Mouse (Mus musculus) adrenal gland, adult 8-10 months (tissue): ENCODE measurements around the gene Sept11. TPM values are rescaled to one million over a fixed set of nuclear protein-coding genes. Genes with fewer than 3 reads are reported as not detected.

Experiments
- DNase-seq: peaks from one replicate; pipeline ENCODE4 v3.0.0; 2022
- total RNA-seq, 4 experiments: library from RNA; stranded (reverse); gene quantifications; 2 replicates each; pipeline ENCODE4 v1.2.4; 2022

Sept11 gene
- total RNA-seq, 4 experiments from 2014 or later, result 40.3 to 44.5 (median 42.4) TPM

GRCm38 (mm10) chr5:93097204-93097906, 4.1 kb downstream of the Sept11 start:
- no peak for DNase-seq

GRCm38 (mm10) chr5:93098219-93098618, 5.0 kb downstream of the Sept11 start:
- no peak for DNase-seq

- DNase-seq, result no peak
These were observed 5.6 kb downstream of the Sept11 start for GRCm38 (mm10) chr5:93098811-93099210.

- no peak for DNase-seq
These were observed 7.7 kb downstream of the Sept11 start for GRCm38 (mm10) chr5:93100906-93101305.

GRCm38 (mm10) chr5:93101371-93101791, 8.1 kb downstream of the Sept11 start:
- DNase-seq, result peak; percentile 26

GRCm38 (mm10) chr5:93103603-93104002, 10.4 kb downstream of the Sept11 start:
- no peak for DNase-seq

- no peak for DNase-seq
These were observed 12.0 kb downstream of the Sept11 start for GRCm38 (mm10) chr5:93104987-93105823.

- DNase-seq, result no peak
These were observed 12.8 kb downstream of the Sept11 start for GRCm38 (mm10) chr5:93106048-93106447.

GRCm38 (mm10) chr5:93108703-93109102, 15.5 kb downstream of the Sept11 start:
- no peak for DNase-seq

- DNase-seq, result no peak
These were observed 16.3 kb downstream of the Sept11 start for GRCm38 (mm10) chr5:93109555-93109954.

- DNase-seq, result no peak
These were observed 19.1 kb downstream of the Sept11 start for GRCm38 (mm10) chr5:93112290-93112689.

GRCm38 (mm10) chr5:93113517-93113916, 20.3 kb downstream of the Sept11 start:
- DNase-seq, result no peak

GRCm38 (mm10) chr5:93114515-93114914, 21.3 kb downstream of the Sept11 start:
- no peak for DNase-seq

GRCm38 (mm10) chr5:93115059-93115458, 21.8 kb downstream of the Sept11 start:
- no peak for DNase-seq

GRCm38 (mm10) chr5:93115854-93116253, 22.6 kb downstream of the Sept11 start:
- DNase-seq, result no peak

GRCm38 (mm10) chr5:93117648-93118047, 24.4 kb downstream of the Sept11 start:
- no peak for DNase-seq

GRCm38 (mm10) chr5:93121660-93122059, 28.4 kb downstream of the Sept11 start:
- no peak for DNase-seq

- DNase-seq, result no peak
These were observed 31.0 kb downstream of the Sept11 start for GRCm38 (mm10) chr5:93124031-93124826.

GRCm38 (mm10) chr5:93125325-93125724, 32.1 kb downstream of the Sept11 start:
- DNase-seq, result no peak

- no peak for DNase-seq
These were observed 33.1 kb downstream of the Sept11 start for GRCm38 (mm10) chr5:93126222-93126929.

GRCm38 (mm10) chr5:93126930-93127562, 33.8 kb downstream of the Sept11 start:
- no peak for DNase-seq

GRCm38 (mm10) chr5:93127722-93128121, 34.5 kb downstream of the Sept11 start:
- DNase-seq, result no peak
